Mouse (Mus musculus) heart, adult 9 months (tissue): ENCODE measurements around the gene R3hdm1.

ENCODE experiments used
- DNase-seq, 2 experiments: peaks; one replicate each; pipeline ENCODE4 v3.0.0; 2022; ENCODE audit warnings: low spot score in 2 of 2

The R3hdm1 gene

GRCm38 (mm10) chr1:128102641-128103461, at the start of gene R3hdm1, which contains the start of gene Zranb3:
Gene R3hdm1 (plus strand): TSS chr1:128103301.
Gene Zranb3 (minus strand): TSS chr1:128103047.
- peak; percentile 100 for DNase-seq

- no peak for DNase-seq
These were observed 45.8 kb upstream of the R3hdm1 start for GRCm38 (mm10) chr1:128057269-128057668.

GRCm38 (mm10) chr1:128058625-128059024, 44.5 kb upstream of the R3hdm1 start:
- DNase-seq, result no peak

GRCm38 (mm10) chr1:128060655-128061344, 42.3 kb upstream of the R3hdm1 start:
- no peak for DNase-seq

- DNase-seq, result no peak
These were observed 41.7 kb upstream of the R3hdm1 start for GRCm38 (mm10) chr1:128061401-128061800.

- DNase-seq, result no peak
These were observed 40.9 kb upstream of the R3hdm1 start for GRCm38 (mm10) chr1:128062167-128062566.

GRCm38 (mm10) chr1:128064716-128065115, 38.4 kb upstream of the R3hdm1 start:
- DNase-seq, result no peak

GRCm38 (mm10) chr1:128068945-128069397, 34.1 kb upstream of the R3hdm1 start:
- DNase-seq, result no peak

- DNase-seq, result no peak
These were observed 33.1 kb upstream of the R3hdm1 start for GRCm38 (mm10) chr1:128070003-128070402.

GRCm38 (mm10) chr1:128073051-128073450, 30.1 kb upstream of the R3hdm1 start:
- DNase-seq, result no peak

GRCm38 (mm10) chr1:128076791-128077479, 26.2 kb upstream of the R3hdm1 start:
- DNase-seq, result no peak

- DNase-seq, result no peak
These were observed 25.3 kb upstream of the R3hdm1 start for GRCm38 (mm10) chr1:128077788-128078187.

GRCm38 (mm10) chr1:128078646-128079045, 24.5 kb upstream of the R3hdm1 start:
- no peak for DNase-seq

- peak; percentile 34 to 59 for DNase-seq
These were observed 22.0 kb upstream of the R3hdm1 start for GRCm38 (mm10) chr1:128080936-128081696.

GRCm38 (mm10) chr1:128081873-128082272, 21.2 kb upstream of the R3hdm1 start:
- no peak for DNase-seq

GRCm38 (mm10) chr1:128082800-128083199, 20.3 kb upstream of the R3hdm1 start:
- DNase-seq, result no peak

GRCm38 (mm10) chr1:128094686-128095085, 8.4 kb upstream of the R3hdm1 start:
- no peak for DNase-seq

- no peak for DNase-seq
These were observed 4.8 kb upstream of the R3hdm1 start for GRCm38 (mm10) chr1:128098309-128098708.

GRCm38 (mm10) chr1:128102251-128102640, 855 bp upstream of the R3hdm1 start:
- DNase-seq, result no peak

- no peak for DNase-seq
These were observed 503 bp downstream of the R3hdm1 start for GRCm38 (mm10) chr1:128103520-128104088.
